Mouse (Mus musculus) B cell, adult (primary cell): ENCODE results near the gene Inafm1. TPM values are rescaled to one million over a fixed set of nuclear protein-coding genes. Genes with fewer than 3 reads are reported as not detected.

Source experiments
- total RNA-seq: library from RNA; stranded (reverse); gene quantifications from 4 replicates; pipeline ENCODE4 v1.2.4, GENCODE M21; 2023; ENCODE audit not compliant: inconsistent age

Gene Inafm1
- total RNA-seq: 32.4 to 35.4 TPM (median 33.6 TPM) in 4 replicates

DNA sequence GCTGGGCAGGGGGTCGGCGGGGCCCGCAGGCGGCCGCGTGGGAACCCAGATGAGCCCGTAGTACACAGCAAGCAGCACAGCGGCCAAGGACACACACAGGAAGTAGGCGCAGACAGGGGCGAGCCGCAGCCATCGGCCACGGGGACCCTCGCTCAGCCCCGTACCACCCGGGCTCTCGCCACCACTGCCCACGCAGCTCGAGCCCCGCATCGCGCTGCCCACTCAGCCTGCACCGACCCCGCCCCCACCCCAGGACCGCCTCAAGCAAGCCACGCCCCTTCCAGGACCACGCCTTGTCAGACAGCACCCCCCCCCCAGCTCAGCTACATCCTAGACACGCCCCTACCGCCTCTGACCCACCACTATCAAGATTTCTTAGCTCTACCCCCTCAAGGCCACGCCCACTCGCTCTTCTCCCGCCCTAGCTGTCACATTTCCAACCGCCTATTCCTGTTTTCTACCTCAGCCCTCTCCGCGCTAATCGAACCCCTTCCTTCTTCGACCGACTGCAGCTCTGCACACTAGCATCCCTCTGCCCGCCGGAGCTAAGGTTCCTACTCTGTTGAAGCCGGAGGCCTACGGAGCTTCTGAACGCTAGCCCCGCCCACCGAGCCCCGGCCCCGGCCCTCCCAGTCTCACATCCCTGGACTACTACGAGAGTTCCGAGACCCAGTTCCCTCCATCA lies at the start of gene Inafm1:
TSS of gene Inafm1 (minus strand) at position 537 of the 685 bp plus-strand sequence.

DNA sequence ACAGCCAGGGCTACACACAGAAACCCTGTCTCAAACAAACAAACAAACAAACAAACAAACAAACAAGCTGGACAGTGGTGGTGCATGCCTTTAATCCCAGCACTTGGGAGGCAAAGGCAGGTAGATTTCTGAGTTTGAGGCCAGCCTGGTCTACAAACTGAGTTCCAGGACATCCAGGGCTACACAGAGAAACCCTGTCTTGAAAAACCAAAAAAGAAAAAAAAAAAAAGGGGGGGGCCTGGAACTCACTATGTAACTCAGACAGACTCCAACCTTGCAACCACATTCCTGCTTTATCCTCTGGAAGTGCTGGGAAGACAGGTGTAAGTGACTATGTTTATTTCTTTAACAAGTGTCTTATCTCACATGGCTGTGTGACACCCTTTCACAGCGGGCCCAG lies 34.7 kb upstream of the Inafm1 start, which contains the start of gene Bbc3:
TSS of gene Bbc3 (plus strand) at position 301 of the 400 bp plus-strand sequence.

DNA sequence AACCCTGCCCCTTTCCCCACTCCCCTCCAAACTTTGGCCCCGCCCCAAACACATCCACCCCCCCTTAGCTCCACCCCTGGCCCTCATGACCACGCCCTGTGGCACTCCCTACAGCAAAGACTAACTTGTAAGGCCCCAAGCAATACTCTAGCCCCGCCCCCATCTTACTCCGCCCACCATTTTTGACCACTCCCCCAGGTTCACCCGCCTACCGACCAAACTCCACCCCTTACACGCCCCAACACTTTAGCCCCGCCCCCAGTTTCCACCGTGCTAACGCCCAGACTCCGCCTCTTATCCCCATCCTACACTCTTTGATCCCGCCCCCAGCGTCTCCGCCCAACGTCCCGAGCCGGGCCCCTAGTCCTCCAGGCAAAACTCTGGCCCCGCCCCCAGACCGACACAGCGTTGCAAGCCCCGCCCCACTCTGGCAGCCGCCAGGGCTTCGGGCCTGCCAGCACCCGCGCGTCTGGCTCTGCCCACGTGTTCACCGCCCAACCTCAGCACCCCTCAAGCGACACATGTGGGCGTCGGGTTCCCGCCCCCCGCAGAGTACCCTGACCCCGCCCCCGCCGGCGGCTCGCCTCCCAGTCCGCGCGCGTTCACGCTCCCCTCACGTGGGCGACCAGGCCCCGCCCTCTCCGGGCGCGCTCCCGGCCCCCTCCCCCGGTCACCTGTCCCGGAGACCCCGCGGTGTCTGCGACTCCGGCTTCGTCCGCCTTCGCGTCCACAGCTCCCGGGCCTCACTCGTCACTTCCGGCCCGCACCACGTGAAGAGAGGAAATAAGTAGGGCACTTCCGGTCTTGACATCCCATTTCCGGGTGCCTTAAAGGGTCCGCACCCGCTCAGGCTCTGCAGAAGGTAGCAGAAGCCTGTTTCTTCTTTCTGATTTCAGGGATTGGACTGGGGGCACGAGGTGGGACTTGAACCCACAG lies 12.9 kb upstream of the Inafm1 start, which contains the start of gene Ccdc9:
TSS of gene Ccdc9 (minus strand) at position 770 of the 936 bp plus-strand sequence.

DNA sequence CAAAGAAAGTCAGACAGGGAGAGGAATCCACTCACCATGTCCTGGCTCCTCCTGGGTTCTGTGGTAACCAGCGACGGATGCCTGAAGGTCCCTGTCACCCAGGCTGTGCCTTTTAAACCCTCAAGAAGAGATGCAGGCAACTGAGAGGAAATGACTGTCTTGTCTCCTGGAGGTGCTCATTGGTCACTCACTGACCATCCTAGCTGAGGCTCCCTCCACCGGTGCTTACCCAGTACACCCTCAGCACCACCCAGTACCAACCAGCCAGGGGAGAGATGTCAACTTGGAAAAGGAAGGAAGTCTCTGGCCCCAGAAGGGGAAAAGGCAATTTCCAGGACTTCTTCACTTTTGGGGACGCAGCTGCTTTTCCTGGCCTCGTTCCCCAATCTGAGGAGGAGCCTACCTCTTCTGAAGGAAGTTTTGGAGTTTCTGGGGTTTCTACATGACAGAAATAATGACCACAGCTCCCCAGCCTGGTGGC lies 14.3 kb downstream of the Inafm1 start, which contains the start of gene C5ar1:
TSS of gene C5ar1 (minus strand) at position 431 of the 481 bp plus-strand sequence.

DNA sequence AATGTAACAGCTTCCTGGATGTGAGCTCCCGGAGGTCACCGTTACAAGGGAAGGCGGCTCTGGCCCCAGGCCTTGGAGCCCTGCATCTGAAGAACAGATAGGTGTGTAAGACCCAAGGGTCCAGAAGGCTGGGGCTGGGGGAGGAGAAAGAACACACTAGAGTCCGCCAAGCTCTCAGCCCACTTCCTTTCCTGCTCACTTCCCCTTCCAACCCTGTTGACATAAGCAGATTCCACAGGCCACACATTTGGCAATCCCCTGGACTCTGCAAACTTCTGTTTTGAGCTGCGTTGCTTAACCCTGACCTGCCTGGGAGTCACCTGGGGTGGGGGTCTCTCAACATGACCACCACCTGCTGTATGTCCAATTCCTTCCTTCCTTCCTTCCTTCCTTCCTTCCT lies 29.4 kb downstream of the Inafm1 start, which contains the start of gene C5ar2:
TSS of gene C5ar2 (minus strand) at position 88 of the 400 bp plus-strand sequence.

Other genes starting within 250 kb of the Inafm1 start
- 64.3 to 76.7 TPM (median 74.5 TPM) in 4 replicates for gene Bicra, start 225.7 kb downstream of the Inafm1 start, total RNA-seq
- gene Zfp541, start 211.8 kb downstream of the Inafm1 start, total RNA-seq: not detected in 4 replicates
- 339 to 371 TPM (median 351 TPM) in 4 replicates for gene Napa, start 175.2 kb downstream of the Inafm1 start, total RNA-seq
- gene Kptn, start 153.7 kb downstream of the Inafm1 start, total RNA-seq: 43.1 to 52.7 TPM (median 45.8 TPM) in 4 replicates
- gene Slc8a2, start 143.8 kb downstream of the Inafm1 start, total RNA-seq: 0.19 to 0.29 TPM (median 0.27 TPM) in 4 replicates
- gene Meis3, start 98.5 kb downstream of the Inafm1 start, total RNA-seq: 13.3 to 26.7 TPM (median 15.8 TPM) in 4 replicates
- gene Dhx34, start 51.6 kb downstream of the Inafm1 start, total RNA-seq: 49.4 to 58.7 TPM (median 53.0 TPM) in 4 replicates
- gene C5ar2, start 29.5 kb downstream of the Inafm1 start, total RNA-seq: 1.2 to 2.4 TPM (median 1.6 TPM) in 4 replicates
- 0.21 to 0.61 TPM in 2 of 4 replicates, not detected in the others for gene C5ar1, start 14.1 kb downstream of the Inafm1 start, total RNA-seq
- 410 to 440 TPM (median 416 TPM) in 4 replicates for gene Ccdc9, start 13.2 kb upstream of the Inafm1 start, total RNA-seq
- 8.4 to 14.5 TPM (median 9.7 TPM) in 4 replicates for gene Bbc3, start 34.8 kb upstream of the Inafm1 start, total RNA-seq
- gene Sae1, start 114.2 kb upstream of the Inafm1 start, total RNA-seq: 53.5 to 64.8 TPM (median 58.8 TPM) in 4 replicates
- 96.6 to 117 TPM (median 100 TPM) in 4 replicates for gene Zc3h4, start 127.3 kb upstream of the Inafm1 start, total RNA-seq
- gene Tmem160, start 179.2 kb upstream of the Inafm1 start, total RNA-seq: 35.9 to 42.6 TPM (median 37.4 TPM) in 4 replicates
- not detected in 4 replicates for gene Npas1, start 204.1 kb upstream of the Inafm1 start, total RNA-seq